Mouse (Mus musculus) cortical plate, adult 2 months (tissue): ENCODE data around the gene Nras.

Experiments used
- CTCF ChIP-seq: fragments of 200-500 bp; IDR thresholded peaks from 2 replicates; pipeline ENCODE4 v1.5.1; 2011; ENCODE audit warnings: mild to moderate bottlenecking, control low read depth, low read length; ENCODE audit not compliant: insufficient read depth; ENCODE audit errors: extremely low read depth
- POLR2A ChIP-seq: fragments of 200-500 bp; IDR thresholded peaks from 2 replicates; pipeline ENCODE4 v1.6.1; 2011; ENCODE audit warnings: mild to moderate bottlenecking, low read length, control low read depth; ENCODE audit not compliant: insufficient read depth; ENCODE audit errors: extremely low read depth

GRCm38 (mm10) chr3:103075871-103076270, 17.8 kb downstream of the Nras start:
- no peak for TF ChIP-seq POLR2A
- TF ChIP-seq CTCF, result no peak
